Mouse (Mus musculus) liver, postnatal 0 days (tissue): ENCODE data around the gene Col9a1. TPM values are rescaled to one million over a fixed set of nuclear protein-coding genes. Genes with fewer than 3 reads are reported as not detected.
A peak's percentile ranks its signal among the peaks of the same experiment; 100 is the strongest.

Source experiments
- ATAC-seq: fragments of 200-750 bp; cut with Nextera tagmentation; 2 replicates; pipeline ENCODE4 v1.8.0; 2017; ENCODE audit warnings: mild to moderate bottlenecking, moderate library complexity
- DNase-seq: peaks from one replicate; pipeline ENCODE4 v3.0.0-alpha.2; 2016
- H3K27ac ChIP-seq: fragments of 300-500 bp; sonication (generic); 2 replicates; pipeline ENCODE4 v1.5.1; 2014; ENCODE audit warnings: antibody characterized with exemption, moderate library complexity, mild to moderate bottlenecking, low read depth
- H3K27me3 ChIP-seq: fragments of 300-500 bp; sonication (generic); 2 replicates; pipeline ENCODE4 v1.6.1; 2014; ENCODE audit warnings: low read length, control low read depth, mixed read lengths; ENCODE audit not compliant: insufficient read depth
- H3K36me3 ChIP-seq: fragments of 300-500 bp; sonication (generic); replicated peaks from 2 replicates; pipeline ENCODE4 v1.6.1; 2014; ENCODE audit warnings: mild to moderate bottlenecking, control low read depth, low read length, moderate library complexity, mixed read lengths; ENCODE audit not compliant: insufficient read depth
- H3K4me1 ChIP-seq: fragments of 300-500 bp; sonication (generic); 2 replicates; pipeline ENCODE4 v1.6.1; 2014; ENCODE audit warnings: antibody characterized with exemption, mild to moderate bottlenecking, control low read depth; ENCODE audit not compliant: insufficient read depth
- H3K4me2 ChIP-seq: fragments of 300-500 bp; sonication (generic); 2 replicates; pipeline ENCODE4 v1.6.1; 2014; ENCODE audit warnings: low read depth, mild to moderate bottlenecking, low read length, moderate library complexity, mixed read lengths
- H3K4me3 ChIP-seq: fragments of 300-500 bp; sonication (generic); 2 replicates; pipeline ENCODE4 v1.5.1; 2014; ENCODE audit warnings: low read depth, low read length
- H3K9ac ChIP-seq: fragments of 300-500 bp; sonication (generic); replicated peaks from 2 replicates; pipeline ENCODE4 v1.6.1; 2014; ENCODE audit warnings: mild to moderate bottlenecking, moderate library complexity
- H3K9me3 ChIP-seq: fragments of 300-500 bp; sonication (generic); 2 replicates; pipeline ENCODE4 v1.6.1; 2016; ENCODE audit warnings: mild to moderate bottlenecking, control low read depth, low read length, mixed read lengths
- CTCF ChIP-seq: sonication (generic); IDR thresholded peaks from 2 replicates; pipeline ENCODE4 v1.5.1; 2016; ENCODE audit warnings: antibody characterized with exemption, low read depth
- EP300 ChIP-seq: IDR thresholded peaks from 2 replicates; pipeline ENCODE4 v1.6.1; 2016; ENCODE audit warnings: antibody characterized with exemption, low read depth, mild to moderate bottlenecking
- WGBS: fragments of 180-500 bp; shearing (Covaris S2); extraction: QIAGEN DNeasy Blood & Tissue Kit; methylation state at CpG from one replicate; pipeline ENCODE4 v1.1.7; 2014; ENCODE audit not compliant: insufficient replicate concordance; 5-methylcytosine and 5-hydroxymethylcytosine counted together
- polyA plus RNA-seq: library from polyadenylated mRNA; unstranded; fragments of >200 nt; fragmentation: Nextera tagmentation; extraction: Ambion mirVana; gene quantifications from 2 replicates; pipeline ENCODE4 v1.2.1, GENCODE M21; 2015

The Col9a1 gene
- polyA plus RNA-seq, 1 experiment from 2014 or later = 0.05 TPM

GRCm38 (mm10) chr1:24244931-24245330, 67.5 kb downstream of the Col9a1 start:
- 78% methylated on average over 10 of the region's 10 CpGs for WGBS

GRCm38 (mm10) chr1:24245700-24246375, 68.4 kb downstream of the Col9a1 start:
- Histone ChIP-seq H3K9me3 (no peaks in the 10 kb centered on the region), H3K4me3 (no peak overlapping the region), H3K27ac (no peak overlapping the region), H3K4me1 (no peaks in the 10 kb centered on the region), H3K4me2 (no peak overlapping the region), H3K36me3 (no peaks in the 10 kb centered on the region), H3K9ac (no peak overlapping the region), H3K27me3 (no peaks in the 10 kb centered on the region)
- TF ChIP-seq EP300 (no peak), CTCF (no peak)
- DNase-seq (no peak), ATAC-seq (no peak)
- 66% methylated on average over 13 of the region's 13 CpGs for WGBS

More at GRCm38 (mm10) chr1:24244931-24245330, 67.5 kb downstream of the Col9a1 start:
- DNase-seq (no peak), ATAC-seq (no peak)
- no peak overlapping the region for H3K4me3 ChIP-seq
- no peak for TF ChIP-seq CTCF
- TF ChIP-seq EP300 = no peak
- H3K27ac ChIP-seq = no peak overlapping the region
- H3K27me3 ChIP-seq = no peaks in the 10 kb centered on the region
- H3K9ac ChIP-seq = no peak overlapping the region
- no peaks in the 10 kb centered on the region for H3K9me3 ChIP-seq
- H3K4me1 ChIP-seq = no peaks in the 10 kb centered on the region
- H3K4me2 ChIP-seq = no peak overlapping the region
- no peaks in the 10 kb centered on the region for H3K36me3 ChIP-seq

- TF ChIP-seq EP300 = no peak
- TF ChIP-seq CTCF = no peak
- DNase-seq = no peak
- H3K36me3 ChIP-seq = no peaks in the 10 kb centered on the region
- H3K4me2 ChIP-seq = no peak overlapping the region
- no peaks in the 10 kb centered on the region for H3K4me1 ChIP-seq
- no peak for ATAC-seq
- no peaks in the 10 kb centered on the region for H3K27me3 ChIP-seq
- no peak overlapping the region for H3K27ac ChIP-seq
- H3K9ac ChIP-seq = no peak overlapping the region
- 65% methylated on average over 10 of the region's 10 CpGs for WGBS
- H3K4me3 ChIP-seq = no peak overlapping the region
- H3K9me3 ChIP-seq = no peaks in the 10 kb centered on the region
These were observed 71.1 kb downstream of the Col9a1 start for GRCm38 (mm10) chr1:24248294-24249104.

GRCm38 (mm10) chr1:24249105-24249664, 71.8 kb downstream of the Col9a1 start:
- no peak for DNase-seq
- Histone ChIP-seq H3K36me3 (no peaks in the 10 kb centered on the region), H3K9ac (no peak overlapping the region), H3K4me1 (no peaks in the 10 kb centered on the region), H3K4me2 (no peak overlapping the region), H3K4me3 (no peak overlapping the region), H3K27ac (no peak overlapping the region), H3K9me3 (no peaks in the 10 kb centered on the region), H3K27me3 (no peaks in the 10 kb centered on the region)
- TF ChIP-seq CTCF (peak; percentile 77), EP300 (no peak)
- no peak for ATAC-seq
- WGBS = 46% methylated on average over 3 of the region's 3 CpGs

- Histone ChIP-seq H3K9ac (no peak overlapping the region), H3K9me3 (no peaks in the 10 kb centered on the region), H3K27ac (no peak overlapping the region), H3K4me3 (no peak overlapping the region), H3K4me2 (no peak overlapping the region), H3K36me3 (no peaks in the 10 kb centered on the region), H3K4me1 (no peaks in the 10 kb centered on the region), H3K27me3 (no peaks in the 10 kb centered on the region)
- no peak for ATAC-seq
- 75% methylated on average over 5 of the region's 5 CpGs for whole genome bisulfite sequencing
- no peak for DNase-seq
- TF ChIP-seq EP300 = no peak
- TF ChIP-seq CTCF = no peak
These were observed 80.6 kb downstream of the Col9a1 start for GRCm38 (mm10) chr1:24257961-24258360.

GRCm38 (mm10) chr1:24259419-24259818, 82.0 kb downstream of the Col9a1 start:
- H3K36me3 ChIP-seq = no peaks in the 10 kb centered on the region
- H3K9ac ChIP-seq = no peak overlapping the region
- no peaks in the 10 kb centered on the region for H3K4me1 ChIP-seq
- H3K4me2 ChIP-seq = no peak overlapping the region
- no peak overlapping the region for H3K4me3 ChIP-seq
- TF ChIP-seq CTCF (no peak), EP300 (no peak)
- no peaks in the 10 kb centered on the region for H3K27me3 ChIP-seq
- DNase-seq = no peak
- no peaks in the 10 kb centered on the region for H3K9me3 ChIP-seq
- H3K27ac ChIP-seq = no peak overlapping the region
- 72% methylated on average over 6 of the region's 6 CpGs for WGBS
- ATAC-seq = no peak
